Mouse (Mus musculus) heart, adult 11 months (tissue): Measurements from ENCODE around the gene Pip5kl1.
A peak's percentile ranks its signal among the peaks of the same experiment; 100 is the strongest.

Experiments used
- DNase-seq: peaks from one replicate; pipeline ENCODE4 v3.0.0; 2022

Pip5kl1 gene

GRCm38 (mm10) chr2:32587731-32588321 lies 13.2 kb downstream of the Pip5kl1 start:
- DNase-seq = peak; percentile 98

- peak; percentile 97 for DNase-seq
These were observed 14.7 kb downstream of the Pip5kl1 start for GRCm38 (mm10) chr2:32589213-32589795.

- peak; percentile 98 for DNase-seq
These were observed 15.6 kb downstream of the Pip5kl1 start for GRCm38 (mm10) chr2:32590224-32590623.

GRCm38 (mm10) chr2:32591249-32591648 lies 16.7 kb downstream of the Pip5kl1 start:
- DNase-seq = no peak

GRCm38 (mm10) chr2:32596725-32597124 lies 22.1 kb downstream of the Pip5kl1 start:
- DNase-seq = no peak

- DNase-seq = no peak
These were observed 22.7 kb downstream of the Pip5kl1 start for GRCm38 (mm10) chr2:32597248-32597647.

GRCm38 (mm10) chr2:32597699-32598098 lies 23.1 kb downstream of the Pip5kl1 start:
- DNase-seq = peak; percentile 94

GRCm38 (mm10) chr2:32598506-32598905 lies 23.9 kb downstream of the Pip5kl1 start:
- peak; percentile 98 for DNase-seq

GRCm38 (mm10) chr2:32599409-32599808 lies 24.8 kb downstream of the Pip5kl1 start, which contains the start of gene St6galnac6:
St6galnac6 (plus strand) TSS chr2:32599709.
- no peak for DNase-seq

GRCm38 (mm10) chr2:32601417-32602065 lies 26.9 kb downstream of the Pip5kl1 start:
- DNase-seq = peak; percentile 97

- DNase-seq = peak; percentile 99
These were observed 28.0 kb downstream of the Pip5kl1 start for GRCm38 (mm10) chr2:32602600-32603054.

GRCm38 (mm10) chr2:32604631-32605030 lies 30.0 kb downstream of the Pip5kl1 start:
- DNase-seq = no peak

GRCm38 (mm10) chr2:32606161-32607142 lies 31.9 kb downstream of the Pip5kl1 start:
- DNase-seq = peak; percentile 99

- peak; percentile 97 for DNase-seq
These were observed 32.8 kb downstream of the Pip5kl1 start for GRCm38 (mm10) chr2:32607262-32607947.

GRCm38 (mm10) chr2:32608141-32608777 lies 33.7 kb downstream of the Pip5kl1 start:
- peak; percentile 100 for DNase-seq

- no peak for DNase-seq
These were observed 34.3 kb downstream of the Pip5kl1 start for GRCm38 (mm10) chr2:32608778-32609435.

GRCm38 (mm10) chr2:32610610-32611229 lies 36.1 kb downstream of the Pip5kl1 start:
- peak; percentile 96 for DNase-seq

- DNase-seq = no peak
These were observed 37.7 kb downstream of the Pip5kl1 start for GRCm38 (mm10) chr2:32612274-32612673.

GRCm38 (mm10) chr2:32617109-32617508 lies 42.5 kb downstream of the Pip5kl1 start:
- no peak for DNase-seq

GRCm38 (mm10) chr2:32617601-32618000 lies 43.0 kb downstream of the Pip5kl1 start:
- no peak for DNase-seq

GRCm38 (mm10) chr2:32618051-32618450 lies 43.5 kb downstream of the Pip5kl1 start:
- DNase-seq = no peak
